ENCODE assay signal across 8 mouse cellular contexts in genomic region chr15:98532281-98532680, GRCm38 (mm10). TPM values are rescaled to one million over a fixed set of nuclear protein-coding genes. Genes with fewer than 3 reads are reported as not detected.
DNase-seq lines count a peak whose midpoint lies in the region; ATAC-seq and TF ChIP-seq lines count a peak whose summit lies in the region.

No protein-coding gene starts in this region.

- peak; percentile 74 for DNase-seq in heart, embryonic 10.5 days (ENCODE audit: low spot score)
- no peak for DNase-seq in heart, adult 8-10 months (ENCODE audit: low spot score)
- peak; percentile 23 for DNase-seq in G1E (ENCODE audit: low spot score)
- no peak for DNase-seq in liver, embryonic 11.5 days (ENCODE audit: low spot score)
- no peak for DNase-seq in right cerebral cortex, postnatal 10 days (ENCODE audit: low spot score in 2 of 2)
- DNase-seq in embryo, embryonic 9.5 days (ENCODE audit: extremely low spot score): no peak
- DNase-seq in ovary, postnatal 36 days (ENCODE audit: low spot score): no peak

- H3K27me3 ChIP-seq in heart, embryonic 10.5 days (ENCODE audit: insufficient read depth, poor library complexity, severe bottlenecking): no peaks in the 10 kb centered on the region
- H3K27me3 ChIP-seq in G1E (ENCODE audit: insufficient read depth, low read length): no peaks in the 10 kb centered on the region
- no peaks in the 10 kb centered on the region for H3K27me3 ChIP-seq in forebrain, embryonic 12.5 days
- H3K27me3 ChIP-seq in liver, embryonic 11.5 days (replicated peaks; ENCODE audit: control insufficient read depth, insufficient read depth, low read length): no peaks in the 10 kb centered on the region

- peak overlapping the region; percentile 93 for H3K9ac ChIP-seq in forebrain, embryonic 12.5 days
- peak overlapping the region; percentile 94 for H3K9ac ChIP-seq in liver, embryonic 11.5 days (ENCODE audit: low read depth, low read length)

- H3K27ac ChIP-seq in heart, embryonic 10.5 days: peak overlapping the region; percentile 100; the same call in 1 of the 2 replicates
- no peak overlapping the region for H3K27ac ChIP-seq in forebrain, embryonic 12.5 days
- 0 out of 2 replicates have a peak overlapping the region, but pooled peaks have one; percentile 19 for H3K27ac ChIP-seq in liver, embryonic 11.5 days (ENCODE audit: low read depth, low read length)

- peaks cover 53% of the 10 kb centered on the region for H3K36me3 ChIP-seq in heart, embryonic 10.5 days
- H3K36me3 ChIP-seq in G1E (replicated peaks): peaks cover 64% of the 10 kb centered on the region
- H3K36me3 ChIP-seq in forebrain, embryonic 12.5 days (replicated peaks): peaks cover 46% of the 10 kb centered on the region
- H3K36me3 ChIP-seq in liver, embryonic 11.5 days (ENCODE audit: control insufficient read depth, insufficient read depth, low read length): peaks cover 28% of the 10 kb centered on the region

- peaks cover 8% of the 10 kb centered on the region for H3K4me1 ChIP-seq in heart, embryonic 10.5 days
- peaks cover 36% of the 10 kb centered on the region for H3K4me1 ChIP-seq in G1E (ENCODE audit: insufficient read depth, low read depth, low read length)
- peaks cover 23% of the 10 kb centered on the region for H3K4me1 ChIP-seq in forebrain, embryonic 12.5 days
- peaks cover 7% of the 10 kb centered on the region for H3K4me1 ChIP-seq in liver, embryonic 11.5 days (replicated peaks; ENCODE audit: control insufficient read depth, insufficient read depth, low read length)

- no peak for ATAC-seq in G1E (ENCODE audit: extremely low read depth, insufficient number of reproducible peaks, low FRiP score, poor library complexity, severe bottlenecking)
- no peak for ATAC-seq in forebrain, embryonic 12.5 days (ENCODE audit: low FRiP score)
- no peak for ATAC-seq in liver, embryonic 11.5 days (replicated peaks; ENCODE audit: low FRiP score)

- no peaks in the 10 kb centered on the region for H3K9me3 ChIP-seq in heart, embryonic 10.5 days
- H3K9me3 ChIP-seq in G1E (replicated peaks): no peaks in the 10 kb centered on the region
- H3K9me3 ChIP-seq in forebrain, embryonic 12.5 days: no peaks in the 10 kb centered on the region
- no peaks in the 10 kb centered on the region for H3K9me3 ChIP-seq in liver, embryonic 11.5 days (ENCODE audit: control insufficient read depth, low read length)

- peak overlapping the region; percentile 82 for H3K4me2 ChIP-seq in forebrain, embryonic 12.5 days
- H3K4me2 ChIP-seq in liver, embryonic 11.5 days: peak overlapping the region; percentile 88

- peak overlapping the region; percentile 95 for H3K4me3 ChIP-seq in heart, embryonic 10.5 days
- peak overlapping the region; percentile 87 for H3K4me3 ChIP-seq in G1E (ENCODE audit: low read depth, low read length)
- H3K4me3 ChIP-seq in forebrain, embryonic 12.5 days (replicated peaks): peak overlapping the region; percentile 78
- H3K4me3 ChIP-seq in liver, embryonic 11.5 days (ENCODE audit: low read depth, low read length): peak overlapping the region; percentile 91

- TF ChIP-seq CTCF in G1E (IDR thresholded peaks at IDR 0.05; ENCODE audit: low read depth, low read length): no peak

- WGBS in heart, embryonic 10.5 days: 38% methylated on average over 5 of the region's 5 CpGs
- WGBS in forebrain, embryonic 12.5 days: 50% methylated on average over 5 of the region's 5 CpGs
- 15% methylated on average over 5 of the region's 5 CpGs for WGBS in liver, embryonic 11.5 days

RNA-seq across cellular contexts. Expression of gene Kansl2, which starts 1.8 kb away (rescaled TPM):
- polyA plus RNA-seq in heart, embryonic 10.5 days (2016; fragmentation: Nextera tagmentation; extraction: Ambion mirVana): 91.7 and 127 TPM in 2 replicates
- total RNA-seq in heart, adult 8-10 months (2022): 10 to 100 TPM; 77.7 to 87.7 (median 81.1) TPM
- 26.9 and 39.8 TPM in 2 replicates for total RNA-seq in G1E (2014; fragmentation: Nextera tagmentation)
- 49.1 and 50.4 TPM in 2 replicates for total RNA-seq in G1E (2017)
- 44.3 and 52.5 TPM in 2 replicates for polyA plus RNA-seq in G1E (2012)
- 178 and 183 TPM in 2 replicates for polyA plus RNA-seq in forebrain, embryonic 12.5 days (2016; fragmentation: Nextera tagmentation; extraction: Ambion mirVana)
- polyA plus RNA-seq in liver, embryonic 11.5 days (2014; fragmentation: Nextera tagmentation; extraction: Ambion mirVana): 92.6 and 94.2 TPM in 2 replicates

RNA-seq across cellular contexts. Expression of gene Ccnt1, which starts 38.4 kb away (rescaled TPM):
- polyA plus RNA-seq in heart, embryonic 10.5 days (2016; fragmentation: Nextera tagmentation; extraction: Ambion mirVana): 42.8 and 53.0 TPM in 2 replicates
- total RNA-seq in heart, adult 8-10 months (2022): 10 to 100 TPM; 26.7 to 34.8 (median 30.0) TPM
- 76.1 and 84.6 TPM in 2 replicates for total RNA-seq in G1E (2014; fragmentation: Nextera tagmentation)
- 74.6 and 78.2 TPM in 2 replicates for total RNA-seq in G1E (2017)
- 5.7 and 6.4 TPM in 2 replicates for polyA plus RNA-seq in G1E (2012)
- 61.2 and 63.2 TPM in 2 replicates for polyA plus RNA-seq in forebrain, embryonic 12.5 days (2016; fragmentation: Nextera tagmentation; extraction: Ambion mirVana)
- polyA plus RNA-seq in liver, embryonic 11.5 days (2014; fragmentation: Nextera tagmentation; extraction: Ambion mirVana): 56.0 and 56.3 TPM in 2 replicates

RNA-seq across cellular contexts. Expression of gene 4930415O20Rik, which starts 38.5 kb away (rescaled TPM):
- polyA plus RNA-seq in heart, embryonic 10.5 days (2016; fragmentation: Nextera tagmentation; extraction: Ambion mirVana): 0.43 TPM in 1 of 2 replicates, not detected in the other
- total RNA-seq in heart, adult 8-10 months (2022): 1 to 10 TPM; 1.6 to 4.2 (median 2.3) TPM
- not detected in 2 replicates for total RNA-seq in G1E (2014; fragmentation: Nextera tagmentation)
- not detected in 2 replicates for total RNA-seq in G1E (2017)
- not detected in 2 replicates for polyA plus RNA-seq in G1E (2012)
- not detected in 2 replicates for polyA plus RNA-seq in forebrain, embryonic 12.5 days (2016; fragmentation: Nextera tagmentation; extraction: Ambion mirVana)
- 0.55 TPM in 1 of 2 replicates, not detected in the other for polyA plus RNA-seq in liver, embryonic 11.5 days (2014; fragmentation: Nextera tagmentation; extraction: Ambion mirVana)

RNA-seq across cellular contexts. Expression of gene Olfr279, which starts 40.1 kb away (rescaled TPM):
- not detected in 2 replicates for polyA plus RNA-seq in heart, embryonic 10.5 days (2016; fragmentation: Nextera tagmentation; extraction: Ambion mirVana)
- total RNA-seq in heart, adult 8-10 months (2022): not detected
- total RNA-seq in G1E (2014; fragmentation: Nextera tagmentation) (not detected in 2 replicates), G1E (2017) (0.11 and 0.17 TPM in 2 replicates)
- polyA plus RNA-seq in G1E (2012): not detected in 2 replicates
- not detected in 2 replicates for polyA plus RNA-seq in forebrain, embryonic 12.5 days (2016; fragmentation: Nextera tagmentation; extraction: Ambion mirVana)
- not detected in 2 replicates for polyA plus RNA-seq in liver, embryonic 11.5 days (2014; fragmentation: Nextera tagmentation; extraction: Ambion mirVana)

RNA-seq across cellular contexts. Expression of gene Lalba, which starts 49.8 kb away (rescaled TPM):
- polyA plus RNA-seq in heart, embryonic 10.5 days (2016; fragmentation: Nextera tagmentation; extraction: Ambion mirVana): not detected in 2 replicates
- not detected for total RNA-seq in heart, adult 8-10 months (2022)
- not detected in 2 replicates for total RNA-seq in G1E (2014; fragmentation: Nextera tagmentation)
- not detected in 2 replicates for total RNA-seq in G1E (2017)
- polyA plus RNA-seq in G1E (2012): not detected in 2 replicates
- polyA plus RNA-seq in forebrain, embryonic 12.5 days (2016; fragmentation: Nextera tagmentation; extraction: Ambion mirVana): not detected in 2 replicates
- not detected in 2 replicates for polyA plus RNA-seq in liver, embryonic 11.5 days (2014; fragmentation: Nextera tagmentation; extraction: Ambion mirVana)

Comparison
In these comparisons a context has a peak if more than half of its experiments do, and no peak if none do; other contexts are left out.
1. DNase-seq: peak in heart, embryonic 10.5 days (single experiment) and G1E (single experiment); none in heart, adult 8-10 months (single experiment), liver, embryonic 11.5 days (single experiment), right cerebral cortex, postnatal 10 days (0 of 2), embryo, embryonic 9.5 days (single experiment) and ovary, postnatal 36 days (single experiment).
2. Peak in every context shown above with its lines, with median percentiles within 50 percentile points of each other: H3K4me3 ChIP-seq.